Mouse (Mus musculus) heart, embryonic 12.5 days (tissue): ENCODE results near the gene 2310079G19Rik. TPM values are rescaled to one million over a fixed set of nuclear protein-coding genes. Genes with fewer than 3 reads are reported as not detected.

ENCODE experiments used
- ATAC-seq: fragments of 200-750 bp; cut with Nextera tagmentation; 2 replicates; pipeline ENCODE4 v1.8.0; 2017; ENCODE audit warnings: moderate TSS enrichment, moderate library complexity; ENCODE audit not compliant: insufficient number of reproducible peaks, low FRiP score
- H3K27ac ChIP-seq: fragments of 300-500 bp; sonication (generic); 2 replicates; pipeline ENCODE4 v1.5.1; 2016; ENCODE audit warnings: mild to moderate bottlenecking, moderate library complexity; ENCODE audit not compliant: poor library complexity, severe bottlenecking
- H3K27me3 ChIP-seq: fragments of 300-500 bp; sonication (generic); replicated peaks from 2 replicates; pipeline ENCODE4 v1.6.1; 2016; ENCODE audit warnings: mild to moderate bottlenecking, moderate library complexity
- H3K36me3 ChIP-seq: fragments of 300-500 bp; sonication (generic); 2 replicates; pipeline ENCODE4 v1.6.1; 2016; ENCODE audit warnings: mild to moderate bottlenecking, moderate library complexity
- H3K4me1 ChIP-seq: fragments of 300-500 bp; sonication (generic); replicated peaks from 2 replicates; pipeline ENCODE4 v1.6.1; 2016; ENCODE audit warnings: mild to moderate bottlenecking
- H3K4me2 ChIP-seq: fragments of 300-500 bp; sonication (generic); 2 replicates; pipeline ENCODE4 v1.6.1; 2016; ENCODE audit warnings: mild to moderate bottlenecking, moderate library complexity
- H3K4me3 ChIP-seq: fragments of 300-500 bp; sonication (generic); 2 replicates; pipeline ENCODE4 v1.5.1; 2016; ENCODE audit warnings: mild to moderate bottlenecking
- H3K9ac ChIP-seq: fragments of 300-500 bp; sonication (generic); 2 replicates; pipeline ENCODE4 v1.6.1; 2016; ENCODE audit warnings: mild to moderate bottlenecking, moderate library complexity
- H3K9me3 ChIP-seq: fragments of 300-500 bp; sonication (generic); replicated peaks from 2 replicates; pipeline ENCODE4 v1.6.1; 2016; ENCODE audit warnings: mild to moderate bottlenecking, moderate library complexity
- WGBS: fragments of 180-500 bp; shearing (Covaris S2); methylation state at CpG from one replicate; pipeline ENCODE4 v1.1.7; 2016; 5-methylcytosine and 5-hydroxymethylcytosine counted together
- polyA plus RNA-seq: library from polyadenylated mRNA; unstranded; fragments of >200 nt; fragmentation: Nextera tagmentation; extraction: Ambion mirVana; gene quantifications from 2 replicates; pipeline ENCODE4 v1.2.1, GENCODE M21; 2016

2310079G19Rik gene
- not detected in 2 replicates for polyA plus RNA-seq

DNA sequence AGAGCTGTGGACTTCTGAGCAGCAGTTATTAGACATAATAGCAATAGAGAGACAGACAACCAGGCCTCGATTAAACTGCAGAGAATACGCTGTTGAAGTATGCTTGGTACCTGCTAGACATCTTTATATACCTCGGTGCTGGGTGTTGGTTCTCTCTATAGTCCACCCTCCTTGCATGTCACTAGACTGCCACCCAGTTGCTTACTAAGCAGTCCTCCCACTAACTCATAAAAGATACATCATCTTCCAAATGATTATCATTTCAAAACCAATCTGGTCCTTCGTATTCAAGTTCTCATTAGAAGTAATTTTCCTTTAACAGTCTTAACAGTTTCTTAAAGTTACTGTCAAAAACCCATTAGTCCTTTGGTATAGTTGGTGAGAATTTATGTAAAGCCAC is at the start of gene 2310079G19Rik:
Gene 2310079G19Rik (minus strand): TSS at position 101 of the 400 bp plus-strand sequence.
- no peak for ATAC-seq
- no peaks in the 10 kb centered on the region for H3K27me3 ChIP-seq
- no peaks in the 10 kb centered on the region for H3K4me1 ChIP-seq
- H3K27ac ChIP-seq, result no peak within 1 kb of the TSS
- H3K4me2 ChIP-seq, result no peak within 1 kb of the TSS
- H3K9me3 ChIP-seq, result no peaks in the 10 kb centered on the region
- 83% methylated on average over 4 of the region's 4 CpGs for WGBS
- H3K4me3 ChIP-seq, result no peak within 1 kb of the TSS
- no peaks in the 10 kb centered on the region for H3K36me3 ChIP-seq
- no peak within 1 kb of the TSS for H3K9ac ChIP-seq

- Histone ChIP-seq H3K9me3 (no peaks in the 10 kb centered on the region), H3K27me3 (no peaks in the 10 kb centered on the region), H3K4me1 (no peaks in the 10 kb centered on the region), H3K4me3 (no peak within 1 kb of the TSS), H3K27ac (no peak within 1 kb of the TSS), H3K36me3 (no peaks in the 10 kb centered on the region), H3K4me2 (no peak within 1 kb of the TSS), H3K9ac (no peak within 1 kb of the TSS)
- 83% methylated on average over 4 of the region's 4 CpGs for WGBS
- ATAC-seq, result no peak
These were observed 44.1 kb upstream of the 2310079G19Rik start, which contains the start of gene Krtap27-1 for GRCm38 (mm10) chr16:88671571-88671970. Gene Krtap27-1, minus strand, starts transcription at chr16:88671671.

- H3K36me3 ChIP-seq, result no peaks in the 10 kb centered on the region
- no peak for ATAC-seq
These were observed 30.0 kb upstream of the 2310079G19Rik start for GRCm38 (mm10) chr16:88657426-88657825.

GRCm38 (mm10) chr16:88651952-88652351 is 24.5 kb upstream of the 2310079G19Rik start:
- no peak for ATAC-seq
- Histone ChIP-seq H3K9me3 (no peaks in the 10 kb centered on the region), H3K36me3 (no peaks in the 10 kb centered on the region), H3K27ac (no peak overlapping the region), H3K4me2 (no peak overlapping the region), H3K4me1 (no peaks in the 10 kb centered on the region), H3K9ac (no peak overlapping the region), H3K27me3 (no peaks in the 10 kb centered on the region), H3K4me3 (no peak overlapping the region)
- 64% methylated on average over 2 of the region's 2 CpGs for WGBS

More at GRCm38 (mm10) chr16:88657426-88657825, 30.0 kb upstream of the 2310079G19Rik start:
- Histone ChIP-seq H3K4me2 (no peak overlapping the region), H3K9me3 (no peaks in the 10 kb centered on the region), H3K27me3 (no peaks in the 10 kb centered on the region), H3K4me3 (no peak overlapping the region), H3K9ac (no peak overlapping the region), H3K27ac (no peak overlapping the region), H3K4me1 (no peaks in the 10 kb centered on the region)
- WGBS, result 57% methylated on average over 1 of the region's 1 CpGs

DNA sequence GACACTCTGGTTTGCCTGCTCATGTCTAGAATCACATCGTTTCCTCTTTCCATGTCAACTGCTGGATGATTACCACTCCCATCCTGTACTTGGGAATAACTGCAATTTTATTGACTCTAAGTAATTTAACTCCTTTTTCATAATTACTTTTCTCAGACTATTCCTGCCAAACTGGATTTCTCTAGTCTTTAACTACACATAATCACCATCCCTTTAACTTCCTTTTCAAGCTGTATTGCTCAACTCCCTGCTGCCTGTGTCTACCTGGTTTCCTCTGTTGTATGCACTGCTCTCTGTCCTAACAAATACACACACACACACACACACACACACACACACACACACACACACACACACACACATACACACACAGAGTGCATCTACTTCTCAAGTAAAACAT is 23.6 kb upstream of the 2310079G19Rik start:
- Histone ChIP-seq H3K4me1 (no peaks in the 10 kb centered on the region), H3K4me3 (no peak overlapping the region), H3K9ac (no peak overlapping the region), H3K4me2 (no peak overlapping the region), H3K9me3 (no peaks in the 10 kb centered on the region), H3K36me3 (no peaks in the 10 kb centered on the region), H3K27ac (no peak overlapping the region), H3K27me3 (no peaks in the 10 kb centered on the region)
- ATAC-seq, result no peak
- WGBS, result 80% methylated on average over 1 of the region's 1 CpGs

- WGBS, result 80% methylated on average over 10 of the region's 10 CpGs
- no peaks in the 10 kb centered on the region for H3K9me3 ChIP-seq
- no peak for ATAC-seq
These were observed 19.9 kb upstream of the 2310079G19Rik start, which contains the start of gene Krtap26-1 for GRCm38 (mm10) chr16:88647358-88647846. Gene Krtap26-1, minus strand, starts transcription at chr16:88647796.

GRCm38 (mm10) chr16:88646366-88647111 is 19.1 kb upstream of the 2310079G19Rik start:
- 86% methylated on average over 8 of the region's 8 CpGs for WGBS
- Histone ChIP-seq H3K27ac (no peak overlapping the region), H3K9me3 (no peaks in the 10 kb centered on the region), H3K4me3 (no peak overlapping the region), H3K27me3 (no peaks in the 10 kb centered on the region), H3K4me1 (no peaks in the 10 kb centered on the region), H3K9ac (no peak overlapping the region), H3K4me2 (no peak overlapping the region), H3K36me3 (no peaks in the 10 kb centered on the region)
- no peak for ATAC-seq

More at GRCm38 (mm10) chr16:88647358-88647846, 19.9 kb upstream of the 2310079G19Rik start, which contains the start of gene Krtap26-1:
- Histone ChIP-seq H3K4me2 (no peak within 1 kb of the TSS), H3K27ac (no peak within 1 kb of the TSS), H3K4me3 (no peak within 1 kb of the TSS), H3K36me3 (no peaks in the 10 kb centered on the region), H3K27me3 (no peaks in the 10 kb centered on the region), H3K9ac (no peak within 1 kb of the TSS), H3K4me1 (no peaks in the 10 kb centered on the region)

GRCm38 (mm10) chr16:88640053-88640452 is 12.6 kb upstream of the 2310079G19Rik start:
- 81% methylated on average over 3 of the region's 3 CpGs for WGBS
- ATAC-seq, result no peak

DNA sequence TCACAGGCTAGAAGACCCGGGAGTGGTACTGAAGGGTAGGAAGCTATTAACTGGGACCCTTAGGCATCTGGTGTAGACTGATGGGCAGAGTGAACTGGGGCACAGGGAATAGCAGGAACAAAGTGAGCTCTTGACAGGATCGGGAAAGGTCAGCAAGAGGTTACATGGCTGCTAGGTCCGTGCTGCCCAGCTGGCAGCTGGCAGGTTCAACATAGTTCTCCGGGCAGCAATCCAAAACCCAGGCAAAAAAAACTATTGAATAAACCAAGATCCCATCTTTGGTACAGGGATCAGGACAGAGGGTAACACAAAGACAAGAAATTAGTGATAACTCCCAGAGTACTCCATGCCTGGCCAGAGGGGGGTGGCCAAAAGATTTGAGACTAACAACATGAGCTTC is 7.7 kb upstream of the 2310079G19Rik start:
- Histone ChIP-seq H3K9ac (no peak overlapping the region), H3K4me3 (no peak overlapping the region), H3K4me1 (peaks cover 4% of the 10 kb centered on the region; the same call in 1 of the 2 replicates), H3K9me3 (no peaks in the 10 kb centered on the region), H3K36me3 (no peaks in the 10 kb centered on the region), H3K27ac (no peak overlapping the region), H3K27me3 (no peaks in the 10 kb centered on the region), H3K4me2 (no peak overlapping the region)
- no peak for ATAC-seq
- 58% methylated on average over 4 of the region's 4 CpGs for WGBS

More at GRCm38 (mm10) chr16:88640053-88640452, 12.6 kb upstream of the 2310079G19Rik start:
- Histone ChIP-seq H3K36me3 (no peaks in the 10 kb centered on the region), H3K27ac (no peak overlapping the region), H3K9me3 (no peaks in the 10 kb centered on the region), H3K4me1 (peaks cover 1% of the 10 kb centered on the region; the same call in 1 of the 2 replicates), H3K4me3 (no peak overlapping the region), H3K9ac (no peak overlapping the region), H3K4me2 (no peak overlapping the region), H3K27me3 (no peaks in the 10 kb centered on the region)

- ATAC-seq, result no peak
- Histone ChIP-seq H3K9ac (no peak overlapping the region), H3K4me3 (no peak overlapping the region), H3K9me3 (no peaks in the 10 kb centered on the region), H3K4me2 (no peak overlapping the region), H3K27ac (no peak overlapping the region), H3K27me3 (no peaks in the 10 kb centered on the region), H3K36me3 (no peaks in the 10 kb centered on the region), H3K4me1 (peaks cover 4% of the 10 kb centered on the region; the same call in 1 of the 2 replicates)
- 77% methylated on average over 4 of the region's 4 CpGs for WGBS
These were observed 4.0 kb upstream of the 2310079G19Rik start for GRCm38 (mm10) chr16:88631474-88631873.

DNA sequence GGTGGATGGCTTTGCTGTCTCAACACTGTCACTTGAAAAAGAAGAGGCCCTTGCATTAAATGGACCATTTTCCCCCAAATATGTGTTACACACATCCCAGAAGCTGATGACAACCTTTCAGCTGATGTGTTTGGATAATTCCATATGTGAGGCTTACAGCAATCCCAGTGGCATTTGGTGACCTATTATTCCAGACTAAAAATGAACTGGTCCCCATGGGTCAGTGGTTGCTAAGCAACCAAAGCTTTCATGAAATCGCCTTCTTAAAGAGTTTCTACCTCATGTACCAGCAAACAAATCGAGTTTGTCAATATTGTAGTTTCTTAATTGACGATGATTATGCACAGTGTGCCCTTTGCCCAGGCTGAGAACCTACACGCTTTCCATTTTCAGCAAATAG is 14.8 kb downstream of the 2310079G19Rik start:
- no peaks in the 10 kb centered on the region for H3K9me3 ChIP-seq
- H3K4me2 ChIP-seq, result no peak overlapping the region
- no peaks in the 10 kb centered on the region for H3K4me1 ChIP-seq
- H3K9ac ChIP-seq, result no peak overlapping the region
- ATAC-seq, result no peak
- H3K27me3 ChIP-seq, result no peaks in the 10 kb centered on the region
- no peak overlapping the region for H3K27ac ChIP-seq
- H3K4me3 ChIP-seq, result no peak overlapping the region
- 74% methylated on average over 4 of the region's 4 CpGs for WGBS
- H3K36me3 ChIP-seq, result no peaks in the 10 kb centered on the region
